Mouse (Mus musculus) limb, embryonic 15.5 days (tissue): ENCODE data around the gene Ptprg. TPM values are rescaled to one million over a fixed set of nuclear protein-coding genes. Genes with fewer than 3 reads are reported as not detected.

ENCODE experiments used
- ATAC-seq: fragments of 200-750 bp; cut with Nextera tagmentation; 2 replicates; pipeline ENCODE4 v1.8.0; 2017; ENCODE audit warnings: low read depth, moderate TSS enrichment; ENCODE audit not compliant: insufficient number of reproducible peaks, low FRiP score, low TSS enrichment
- H3K27ac ChIP-seq: fragments of 300-500 bp; sonication (generic); 2 replicates; pipeline ENCODE4 v1.5.1; 2015; ENCODE audit warnings: moderate library complexity, mild to moderate bottlenecking, inconsistent platforms
- H3K27me3 ChIP-seq: fragments of 300-500 bp; sonication (generic); 2 replicates; pipeline ENCODE4 v1.6.1; 2015; ENCODE audit warnings: inconsistent platforms
- H3K36me3 ChIP-seq: fragments of 300-500 bp; sonication (generic); 2 replicates; pipeline ENCODE4 v1.6.1; 2015; ENCODE audit warnings: inconsistent platforms
- H3K4me1 ChIP-seq: fragments of 300-500 bp; sonication (generic); 2 replicates; pipeline ENCODE4 v1.6.1; 2015; ENCODE audit warnings: inconsistent platforms
- H3K4me2 ChIP-seq: fragments of 300-500 bp; sonication (generic); 2 replicates; pipeline ENCODE4 v1.6.1; 2015; ENCODE audit warnings: mild to moderate bottlenecking, inconsistent platforms
- H3K4me3 ChIP-seq: fragments of 300-500 bp; sonication (generic); 2 replicates; pipeline ENCODE4 v1.5.1; 2015; ENCODE audit warnings: mild to moderate bottlenecking, inconsistent platforms
- H3K9ac ChIP-seq: fragments of 300-500 bp; sonication (generic); 2 replicates; pipeline ENCODE4 v1.6.1; 2015; ENCODE audit warnings: inconsistent platforms
- H3K9me3 ChIP-seq: fragments of 300-500 bp; sonication (generic); 2 replicates; pipeline ENCODE4 v1.6.1; 2016; ENCODE audit warnings: inconsistent platforms
- WGBS: fragments of 180-500 bp; shearing (Covaris S2); methylation state at CpG from one replicate; pipeline ENCODE4 v1.1.7; 2015; 5-methylcytosine and 5-hydroxymethylcytosine counted together
- polyA plus RNA-seq: library from polyadenylated mRNA; unstranded; fragments of >200 nt; fragmentation: Nextera tagmentation; extraction: Ambion mirVana; gene quantifications from 2 replicates; pipeline ENCODE4 v1.2.1, GENCODE M21; 2015

Gene Ptprg
- 23.6 and 27.3 TPM in 2 replicates for polyA plus RNA-seq

DNA sequence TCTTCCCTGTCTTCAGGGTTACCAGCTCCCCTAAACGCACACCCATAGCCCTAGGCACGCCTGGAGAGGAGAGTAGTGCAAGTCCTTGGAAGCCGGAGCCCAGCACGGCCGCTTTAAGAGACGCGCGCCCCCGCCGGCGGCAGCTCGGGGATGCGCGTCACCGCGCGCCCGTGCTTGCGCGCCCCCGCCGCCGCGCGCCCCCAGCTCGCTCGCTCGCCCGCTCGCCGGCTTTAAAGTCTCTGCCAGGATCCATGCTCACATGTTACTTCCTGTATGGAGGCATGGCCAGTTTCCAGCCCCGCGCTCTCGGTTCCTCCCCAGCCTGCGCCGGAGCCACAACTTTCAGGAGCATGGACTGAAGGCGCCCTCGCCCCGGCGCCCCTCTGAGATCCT, at the start of gene Ptprg:
Gene Ptprg, plus strand, starts transcription at position 260 of the 393 bp plus-strand sequence.
- no peaks in the 10 kb centered on the region for H3K27me3 ChIP-seq
- peak within 1 kb of the TSS; percentile 87 for H3K4me3 ChIP-seq
- ATAC-seq = peak; percentile 87
- peaks cover 28% of the 10 kb centered on the region for H3K4me1 ChIP-seq
- H3K27ac ChIP-seq = peak within 1 kb of the TSS; percentile 99
- no peaks in the 10 kb centered on the region for H3K9me3 ChIP-seq
- peak within 1 kb of the TSS; percentile 91 for H3K4me2 ChIP-seq
- no peaks in the 10 kb centered on the region for H3K36me3 ChIP-seq
- H3K9ac ChIP-seq = peak within 1 kb of the TSS; percentile 90
- WGBS = under 1% methylated on average over 40 of the region's 40 CpGs

DNA sequence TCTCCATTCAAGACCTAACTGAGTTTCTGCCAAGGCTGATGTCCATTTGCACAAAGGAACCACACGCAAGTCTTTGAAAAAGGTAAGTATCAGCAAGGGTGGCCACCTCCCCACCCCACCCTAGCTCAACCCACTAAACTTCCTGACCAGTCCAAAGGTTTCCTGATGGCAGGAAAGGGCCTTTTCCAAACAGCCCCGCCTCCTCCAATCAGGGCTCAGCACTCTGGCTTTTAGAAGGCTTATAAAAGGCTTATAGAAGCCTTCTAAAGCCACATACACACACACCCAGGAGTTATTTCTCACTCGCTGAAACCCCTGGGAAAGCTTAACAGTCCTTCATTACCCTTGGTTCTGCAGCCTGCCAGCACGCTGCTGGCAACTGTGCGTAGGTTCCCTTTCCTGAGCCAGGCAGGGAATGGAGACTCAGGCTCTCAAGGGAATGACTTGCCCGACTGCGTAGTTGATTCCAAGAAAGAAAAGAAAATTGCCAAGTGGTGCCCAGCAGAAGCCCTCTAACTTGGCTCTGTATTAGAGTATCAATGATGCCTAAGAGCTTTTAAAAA, 49.4 kb upstream of the Ptprg start:
- no peaks in the 10 kb centered on the region for H3K36me3 ChIP-seq
- no peak overlapping the region for H3K27ac ChIP-seq
- peaks cover 11% of the 10 kb centered on the region; the same call in 1 of the 2 replicates for H3K4me1 ChIP-seq
- no peaks in the 10 kb centered on the region for H3K27me3 ChIP-seq
- H3K4me3 ChIP-seq = no peak overlapping the region
- no peak overlapping the region for H3K9ac ChIP-seq
- no peaks in the 10 kb centered on the region for H3K9me3 ChIP-seq
- 30% methylated on average over 7 of the region's 7 CpGs for WGBS
- no peak; the same call in 1 of the 2 replicates for ATAC-seq
- H3K4me2 ChIP-seq = no peak overlapping the region

DNA sequence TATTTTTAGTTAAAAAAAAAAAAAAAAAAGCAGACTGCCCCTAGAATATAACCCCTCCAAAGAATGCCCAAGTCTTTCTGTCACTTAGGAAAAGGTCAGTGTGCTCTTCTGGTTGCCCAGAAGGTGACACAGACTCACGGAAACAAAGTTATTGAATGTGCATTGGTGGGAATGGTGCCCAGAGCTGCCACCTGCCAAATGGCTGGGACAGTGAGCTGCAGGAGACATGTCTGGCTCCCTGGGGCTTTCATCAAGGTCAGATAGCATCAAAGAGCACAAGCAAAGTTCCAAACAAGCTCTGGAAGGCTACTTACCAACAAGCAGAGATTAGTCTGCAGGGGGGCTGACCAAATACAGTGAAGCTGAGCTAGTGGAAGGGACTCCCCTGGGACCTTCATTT, 43.2 kb upstream of the Ptprg start:
- Histone ChIP-seq H3K4me3 (no peak overlapping the region), H3K4me1 (no peaks in the 10 kb centered on the region), H3K9ac (no peak overlapping the region), H3K9me3 (no peaks in the 10 kb centered on the region), H3K36me3 (no peaks in the 10 kb centered on the region), H3K27me3 (no peaks in the 10 kb centered on the region), H3K4me2 (no peak overlapping the region), H3K27ac (no peak overlapping the region)
- no peak for ATAC-seq
- WGBS = 71% methylated on average over 1 of the region's 1 CpGs

DNA sequence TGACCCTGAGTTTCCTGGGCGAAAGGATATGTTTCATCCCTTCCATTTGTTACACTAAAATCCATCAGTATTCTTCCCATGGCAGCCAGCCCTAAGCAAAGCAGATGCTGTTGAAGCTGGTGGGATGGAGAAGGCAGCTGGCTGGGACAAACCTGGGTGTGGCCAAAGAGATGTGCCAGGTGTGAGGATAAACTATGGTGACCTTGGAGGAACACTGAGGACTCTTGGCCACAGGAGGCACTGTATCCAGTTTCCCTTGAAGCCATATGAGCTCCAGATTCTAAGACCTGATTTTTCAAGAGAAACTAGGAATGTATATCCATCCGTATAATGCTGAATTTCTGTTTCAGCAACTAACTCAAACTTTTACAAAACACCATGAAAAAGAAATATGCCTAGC, 34.2 kb upstream of the Ptprg start:
- Histone ChIP-seq H3K36me3 (no peaks in the 10 kb centered on the region), H3K4me2 (no peak overlapping the region), H3K27me3 (no peaks in the 10 kb centered on the region), H3K9ac (no peak overlapping the region), H3K4me1 (no peaks in the 10 kb centered on the region), H3K9me3 (no peaks in the 10 kb centered on the region), H3K4me3 (no peak overlapping the region), H3K27ac (no peak overlapping the region)
- ATAC-seq = no peak
- WGBS = 86% methylated on average over 2 of the region's 2 CpGs

DNA sequence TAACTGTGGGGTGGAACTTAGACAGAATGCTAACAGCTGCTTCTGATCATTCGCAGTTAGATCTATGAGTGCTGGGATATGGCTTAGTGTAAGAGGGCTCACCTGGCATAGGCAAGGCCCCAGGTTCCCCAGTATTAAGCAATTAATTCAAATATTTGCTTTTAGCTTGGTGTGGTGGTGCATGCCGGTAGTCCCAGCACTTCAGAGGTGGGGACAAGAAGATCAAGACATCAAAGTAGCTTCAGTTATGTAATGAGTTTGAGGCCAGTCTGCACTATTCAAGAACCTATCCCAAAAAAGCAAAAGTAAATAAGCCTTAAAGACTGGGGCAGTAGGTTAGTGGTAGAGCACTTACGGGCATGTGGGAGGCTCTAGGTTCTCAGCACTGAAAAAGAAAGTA, 30.3 kb upstream of the Ptprg start:
- Histone ChIP-seq H3K9me3 (no peaks in the 10 kb centered on the region), H3K36me3 (no peaks in the 10 kb centered on the region), H3K9ac (no peak overlapping the region), H3K4me2 (no peak overlapping the region), H3K4me1 (no peaks in the 10 kb centered on the region), H3K4me3 (no peak overlapping the region), H3K27me3 (no peaks in the 10 kb centered on the region), H3K27ac (no peak overlapping the region)
- 89% methylated on average over 3 of the region's 3 CpGs for WGBS
- no peak for ATAC-seq

DNA sequence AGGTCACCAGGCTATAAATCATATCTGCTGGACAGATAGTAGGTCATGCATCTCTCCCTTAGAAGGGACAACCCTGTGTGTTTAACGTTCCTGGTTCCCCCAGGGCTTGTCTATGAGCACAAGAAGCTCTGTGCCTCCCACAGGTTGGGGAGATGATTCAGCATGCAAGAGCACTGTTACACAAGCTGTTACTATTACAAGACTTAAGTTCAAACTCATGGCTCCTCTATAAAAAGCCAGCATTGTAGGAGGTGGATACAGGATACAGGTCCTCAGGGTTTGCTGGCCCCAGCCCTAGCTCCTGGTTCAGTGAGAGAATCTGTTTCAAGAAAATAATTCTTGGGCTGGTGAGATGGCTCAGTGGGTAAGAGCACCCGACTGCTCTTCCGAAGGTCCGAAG, 23.7 kb upstream of the Ptprg start:
- no peak for ATAC-seq

DNA sequence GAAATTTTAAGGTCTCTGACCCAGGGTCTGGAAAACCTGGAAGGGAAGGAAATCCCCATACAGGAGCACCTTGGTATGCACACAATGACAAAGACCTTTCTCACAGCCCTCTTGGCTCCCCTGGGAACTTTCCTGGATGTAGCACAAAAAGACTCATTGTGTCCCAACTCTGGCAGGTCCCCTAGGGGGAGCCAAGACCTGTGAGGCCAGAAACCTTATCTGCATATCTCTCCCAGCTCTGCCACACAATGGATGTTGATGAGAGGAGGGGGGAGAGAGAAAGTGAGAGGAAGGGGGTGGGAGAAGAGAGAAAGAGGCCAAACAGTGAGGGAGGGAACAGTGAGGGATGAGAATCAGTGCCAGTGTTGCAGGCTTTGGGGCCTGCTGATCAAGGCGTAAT, 18.9 kb upstream of the Ptprg start:
- no peak overlapping the region for H3K4me3 ChIP-seq
- H3K36me3 ChIP-seq = no peaks in the 10 kb centered on the region
- H3K27me3 ChIP-seq = no peaks in the 10 kb centered on the region
- no peak overlapping the region for H3K4me2 ChIP-seq
- 94% methylated on average over 1 of the region's 1 CpGs for WGBS
- no peak overlapping the region for H3K27ac ChIP-seq
- no peak for ATAC-seq
- peaks cover 9% of the 10 kb centered on the region; the same call in 1 of the 2 replicates for H3K4me1 ChIP-seq
- H3K9ac ChIP-seq = no peak overlapping the region
- H3K9me3 ChIP-seq = no peaks in the 10 kb centered on the region

More for the DNA sequence above, 23.7 kb upstream of the Ptprg start:
- H3K4me1 ChIP-seq = peaks cover 9% of the 10 kb centered on the region; the same call in 1 of the 2 replicates
- no peak overlapping the region for H3K4me3 ChIP-seq
- H3K36me3 ChIP-seq = no peaks in the 10 kb centered on the region
- H3K27ac ChIP-seq = no peak overlapping the region
- H3K9ac ChIP-seq = no peak overlapping the region
- H3K9me3 ChIP-seq = no peaks in the 10 kb centered on the region
- H3K4me2 ChIP-seq = no peak overlapping the region
- H3K27me3 ChIP-seq = no peaks in the 10 kb centered on the region
- 85% methylated on average over 4 of the region's 4 CpGs for WGBS

DNA sequence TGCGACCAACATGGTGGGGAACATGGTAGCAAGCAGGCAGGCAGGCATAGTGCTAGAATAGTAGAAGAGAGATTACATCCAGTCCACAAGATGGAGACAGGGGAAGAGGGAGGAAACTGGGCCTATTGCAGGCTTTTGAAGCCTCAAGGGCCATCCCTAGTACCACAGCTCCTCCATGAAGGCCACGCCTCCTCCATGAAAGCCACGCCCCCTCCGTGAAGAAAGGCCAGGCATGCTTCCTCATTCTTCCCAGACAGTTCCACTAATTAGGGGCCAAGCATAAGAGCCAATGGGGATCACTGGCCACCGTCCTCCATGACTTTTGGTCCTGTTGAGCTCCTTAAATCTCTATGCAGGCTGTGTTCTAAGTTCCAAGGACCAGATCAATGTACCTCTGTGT, 17.2 kb upstream of the Ptprg start:
- H3K27me3 ChIP-seq = no peaks in the 10 kb centered on the region
- no peak overlapping the region for H3K9ac ChIP-seq
- no peak overlapping the region for H3K4me2 ChIP-seq
- H3K36me3 ChIP-seq = no peaks in the 10 kb centered on the region
- WGBS = 82% methylated on average over 5 of the region's 5 CpGs
- no peak overlapping the region for H3K4me3 ChIP-seq
- no peak for ATAC-seq
- peaks cover 9% of the 10 kb centered on the region; the same call in 1 of the 2 replicates for H3K4me1 ChIP-seq
- H3K27ac ChIP-seq = no peak overlapping the region
- no peaks in the 10 kb centered on the region for H3K9me3 ChIP-seq

DNA sequence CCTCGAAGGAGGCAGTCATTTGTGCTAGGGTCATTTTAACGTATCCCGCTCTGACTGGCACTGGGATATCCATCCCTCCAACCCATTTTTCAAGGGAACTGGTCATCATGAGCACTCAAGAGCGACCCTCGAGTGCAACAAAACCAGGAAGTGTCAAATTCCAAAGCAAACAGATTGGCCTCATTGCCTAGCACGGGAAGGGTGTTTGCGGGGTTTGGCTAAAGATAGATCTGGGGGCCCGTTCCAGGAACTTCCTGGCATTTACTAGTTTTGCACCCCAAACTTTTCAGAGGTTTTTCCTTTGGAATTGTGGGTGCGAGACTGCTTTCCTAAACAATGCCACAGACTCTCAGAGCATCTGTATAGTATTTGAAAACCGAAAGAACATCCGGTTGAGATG, 1.4 kb upstream of the Ptprg start:
- Histone ChIP-seq H3K4me3 (peak overlapping the region; percentile 87), H3K4me1 (peaks cover 25% of the 10 kb centered on the region), H3K36me3 (no peaks in the 10 kb centered on the region), H3K27me3 (no peaks in the 10 kb centered on the region), H3K27ac (no peak overlapping the region), H3K4me2 (peak overlapping the region; percentile 91), H3K9ac (no peak overlapping the region), H3K9me3 (no peaks in the 10 kb centered on the region)
- no peak for ATAC-seq
- WGBS = 18% methylated on average over 11 of the region's 11 CpGs

DNA sequence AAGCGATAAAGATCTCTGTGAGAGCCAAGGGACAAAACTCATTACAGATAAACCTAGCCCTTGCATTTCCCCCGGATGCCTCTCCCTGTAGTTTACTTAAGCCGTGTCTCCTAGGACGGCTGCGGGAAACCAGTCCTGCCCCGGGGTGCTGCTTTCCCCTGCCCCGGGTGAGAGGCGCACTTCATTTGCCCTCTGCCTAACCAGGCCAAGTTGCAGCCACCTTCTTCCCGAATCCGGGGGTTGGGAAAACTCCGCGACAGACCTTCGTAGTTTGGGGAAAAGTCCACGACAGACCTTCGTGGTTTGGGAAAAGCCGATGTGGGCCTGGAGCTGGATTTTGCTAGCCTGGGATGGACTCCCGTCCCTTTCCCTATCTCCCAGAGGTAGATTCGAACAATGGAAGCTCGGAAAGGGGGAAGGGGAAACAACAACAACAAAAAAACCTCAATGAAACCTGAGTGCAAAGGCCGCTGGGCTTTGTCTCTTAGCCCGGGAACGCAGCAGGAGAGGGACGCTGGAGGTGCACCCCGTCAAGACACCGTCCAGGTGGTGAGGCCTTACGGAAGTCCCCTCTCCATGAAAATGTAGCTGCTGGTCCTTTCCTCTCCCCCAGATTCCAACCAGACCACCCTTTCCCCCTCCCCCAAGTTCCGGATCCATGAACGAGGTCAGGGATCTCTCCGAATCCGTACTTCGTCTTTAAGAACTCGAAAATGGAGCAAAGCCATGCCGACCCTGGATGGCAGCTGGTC, 635 bp upstream of the Ptprg start:
- peak; percentile 3; the same call in 1 of the 2 replicates for ATAC-seq
- Histone ChIP-seq H3K4me3 (peak overlapping the region; percentile 87), H3K36me3 (no peaks in the 10 kb centered on the region), H3K27me3 (no peaks in the 10 kb centered on the region), H3K9me3 (no peaks in the 10 kb centered on the region), H3K9ac (peak overlapping the region; percentile 75), H3K4me1 (peaks cover 28% of the 10 kb centered on the region), H3K27ac (peak overlapping the region; percentile 99), H3K4me2 (peak overlapping the region; percentile 91)
- 2% methylated on average over 33 of the region's 33 CpGs for WGBS

DNA sequence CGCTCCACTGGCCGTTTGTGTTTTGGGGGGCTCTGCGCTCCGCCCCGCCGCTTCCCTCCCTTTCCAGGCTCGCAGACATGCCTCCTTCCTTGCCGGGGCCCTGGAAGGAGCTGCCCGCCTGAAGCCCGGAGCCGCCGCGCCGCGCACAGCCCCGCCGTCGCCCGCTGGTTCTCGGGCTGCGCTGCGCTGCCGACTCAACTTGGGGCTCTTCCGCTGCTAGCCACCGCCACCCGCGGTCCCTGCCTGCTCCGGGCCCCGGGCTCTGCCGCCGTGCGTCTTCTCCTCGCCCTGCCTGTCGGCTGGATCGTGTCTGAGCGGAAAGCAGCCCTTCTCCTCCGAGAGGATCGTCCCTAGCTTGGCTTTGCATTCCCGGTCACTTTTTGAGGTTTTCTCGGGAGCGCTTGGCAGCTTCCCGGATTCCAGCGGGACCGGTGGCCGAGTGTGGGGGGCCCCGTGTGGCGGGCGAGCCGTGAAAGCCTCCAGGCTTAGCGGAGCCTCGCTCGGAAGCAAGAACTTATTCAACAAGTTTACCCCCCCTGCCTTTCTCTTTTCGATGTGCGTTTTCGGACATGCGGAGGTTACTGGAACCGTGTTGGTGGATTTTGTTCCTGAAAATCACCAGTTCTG, 460 bp downstream of the Ptprg start:
- WGBS = under 1% methylated on average over 56 of the region's 57 CpGs

More for the DNA sequence above, 460 bp downstream of the Ptprg start:
- H3K27ac ChIP-seq = peak overlapping the region; percentile 99
- ATAC-seq = peak; percentile 26
- no peaks in the 10 kb centered on the region for H3K36me3 ChIP-seq
- peaks cover 28% of the 10 kb centered on the region for H3K4me1 ChIP-seq
- peak overlapping the region; percentile 91 for H3K4me2 ChIP-seq
- peak overlapping the region; percentile 90 for H3K9ac ChIP-seq
- H3K4me3 ChIP-seq = peak overlapping the region; percentile 87
- no peaks in the 10 kb centered on the region for H3K9me3 ChIP-seq
- H3K27me3 ChIP-seq = no peaks in the 10 kb centered on the region
